Mouse (Mus musculus): ENCODE results near the gene Dlg3. TPM values are rescaled to one million over a fixed set of nuclear protein-coding genes. Genes with fewer than 3 reads are reported as not detected.

Dlg3 gene
- total and polyA plus RNA-seq, 3 experiments: 8.3 to 12.1 (median 8.4) TPM

DNA sequence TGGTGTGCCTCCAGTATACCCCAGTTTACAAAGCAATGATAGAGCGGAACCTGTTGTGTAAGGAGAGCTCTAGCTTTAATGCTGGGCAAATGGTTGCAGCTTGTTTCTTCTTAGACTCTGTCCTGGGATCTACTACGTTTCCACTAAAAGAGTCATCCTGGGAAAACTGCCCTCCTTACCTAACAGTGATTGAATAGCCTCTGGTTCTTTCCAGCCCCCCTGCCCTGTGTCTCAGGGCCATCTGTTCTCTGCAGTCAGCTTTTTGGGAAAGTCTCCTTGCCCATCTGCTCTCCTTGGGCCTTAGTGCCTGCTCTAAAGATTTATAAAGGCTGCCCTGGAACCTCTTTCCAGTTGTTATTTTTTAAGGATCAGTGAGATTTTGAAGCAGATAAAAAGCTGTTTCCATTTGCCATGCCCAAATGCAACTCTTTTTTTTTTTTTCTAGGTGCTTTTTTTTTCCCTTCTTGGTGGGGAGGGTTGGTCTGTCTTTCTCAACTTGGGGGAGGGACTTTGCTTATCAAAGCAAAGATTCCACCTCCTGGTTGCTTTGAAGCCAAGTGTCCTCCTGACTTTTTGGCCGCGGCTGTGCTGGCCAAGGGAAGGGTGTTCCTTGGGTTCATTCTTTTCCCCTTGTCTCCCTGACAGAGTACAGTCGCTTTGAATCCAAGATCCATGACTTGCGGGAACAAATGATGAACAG, 28.7 kb downstream of the Dlg3 start:
- in situ Hi-C loops (cut with MboI; ENCODE audit: low pct_ligation_motif_present, low pct_unique_long_range_greater_than_20kb, low sequenced_read_pairs): no loop called here
- Histone ChIP-seq H3K4me1 (ENCODE audit: control insufficient read depth in 1 of 2, insufficient read depth in 2 of 2) (peaks cover 0 to 18% of the 10 kb centered on the region in 2 experiments; a peak in 2 of 4 replicates), H3K36me3 (replicated peaks in 1 of 2; ENCODE audit: control insufficient read depth in 1 of 2, insufficient read depth in 1 of 2, low read length in 1 of 2) (peaks cover 3 to 30% of the 10 kb centered on the region in 2 experiments), H3K79me2 (replicated peaks; ENCODE audit: control insufficient read depth, extremely low read depth, insufficient read depth, poor library complexity, severe bottlenecking) (no peaks in the 10 kb centered on the region), H3K27ac (ENCODE audit: insufficient read depth, low read depth) (no peak overlapping the region), H3K4me2 (ENCODE audit: insufficient read depth, low read depth, poor library complexity, severe bottlenecking) (no peak overlapping the region), H3K27me3 (replicated peaks) (no peaks in the 10 kb centered on the region), H3K9me3 (replicated peaks; ENCODE audit: low read length) (no peaks in the 10 kb centered on the region), H3K4me3 (replicated peaks in 1 of 3; ENCODE audit: low read depth in 2 of 3, low read length in 2 of 3, poor library complexity in 1 of 3) (no peak overlapping the region), H3K9ac (ENCODE audit: insufficient read depth, low read depth) (no peak overlapping the region)
- dilution Hi-C loops (cut with MboI; ENCODE audit: extremely low pct_ligation_motif_present, extremely low pct_unique_long_range_greater_than_20kb, low sequenced_read_pairs): no loop called here
- no peak for DNase-seq (ENCODE audit: extremely low read depth)
- no peak for TF ChIP-seq SMC3 (IDR thresholded peaks at IDR 0.05; ENCODE audit: low read depth, low read length)
- no peak for TF ChIP-seq ZMIZ1 (IDR thresholded peaks at IDR 0.05; ENCODE audit: low read depth, low read length)
- TF ChIP-seq POLR2AphosphoS2 (IDR thresholded peaks at IDR 0.05; ENCODE audit: low read depth, low read length): no peak
- TF ChIP-seq ZKSCAN1 (IDR thresholded peaks at IDR 0.05; ENCODE audit: borderline replicate concordance, low read depth, low read length): no peak
- no peak for TF ChIP-seq EP300 (IDR thresholded peaks at IDR 0.05; ENCODE audit: low read length)

- dilution Hi-C loops (cut with MboI; ENCODE audit: extremely low pct_ligation_motif_present, extremely low pct_unique_long_range_greater_than_20kb, low sequenced_read_pairs) (no loop called here), in situ Hi-C loops (cut with MboI; ENCODE audit: low pct_ligation_motif_present, low pct_unique_long_range_greater_than_20kb, low sequenced_read_pairs) (no loop called here)
- H3K4me1 ChIP-seq (ENCODE audit: control insufficient read depth in 1 of 2, insufficient read depth in 2 of 2): peaks cover 0 to 23% of the 10 kb centered on the region in 2 experiments; a peak in 2 of 4 replicates
- no peaks in the 10 kb centered on the region for H3K9me3 ChIP-seq (replicated peaks; ENCODE audit: low read length)
- H3K9ac ChIP-seq (ENCODE audit: insufficient read depth, low read depth): no peak overlapping the region
- H3K79me2 ChIP-seq (replicated peaks; ENCODE audit: control insufficient read depth, extremely low read depth, insufficient read depth, poor library complexity, severe bottlenecking): no peaks in the 10 kb centered on the region
- no peak overlapping the region for H3K27ac ChIP-seq (ENCODE audit: insufficient read depth, low read depth)
- no peak for DNase-seq (ENCODE audit: extremely low read depth)
- H3K4me3 ChIP-seq (replicated peaks in 1 of 3; ENCODE audit: low read depth in 2 of 3, low read length in 2 of 3, poor library complexity in 1 of 3): no peak overlapping the region
- no peak for TF ChIP-seq MXI1 (IDR thresholded peaks at IDR 0.05; ENCODE audit: low read depth, low read length)
- TF ChIP-seq CHD1 (IDR thresholded peaks at IDR 0.05; ENCODE audit: low read depth, low read length): no peak
- no peak for TF ChIP-seq ETS1 (conservative IDR thresholded peaks at IDR 0.05; ENCODE audit: low read depth, low read length)
- TF ChIP-seq NELFE (IDR thresholded peaks at IDR 0.05; ENCODE audit: low read depth, low read length): no peak
- no peak for TF ChIP-seq IRF4 (IDR thresholded peaks at IDR 0.05; ENCODE audit: low read depth, low read length)
- no peak for TF ChIP-seq EP300 (IDR thresholded peaks at IDR 0.05; ENCODE audit: low read length)
- TF ChIP-seq UBTF (IDR thresholded peaks at IDR 0.05; ENCODE audit: low read depth, low read length): no peak
- no peak for TF ChIP-seq MYC (IDR thresholded peaks at IDR 0.05; ENCODE audit: low read depth, low read length)
- TF ChIP-seq JUN (IDR thresholded peaks at IDR 0.05; ENCODE audit: insufficient read depth, low read depth, low read length): no peak
- no peak for TF ChIP-seq ELF1 (IDR thresholded peaks at IDR 0.05; ENCODE audit: low read depth, low read length)
- no peak for TF ChIP-seq HCFC1 (IDR thresholded peaks at IDR 0.05; ENCODE audit: low read depth, low read length)
- no peak for TF ChIP-seq ZMIZ1 (IDR thresholded peaks at IDR 0.05; ENCODE audit: low read depth, low read length)
- no peak for TF ChIP-seq PAX5 (IDR thresholded peaks at IDR 0.05; ENCODE audit: low read length)
- TF ChIP-seq RAD21 (IDR thresholded peaks at IDR 0.05; ENCODE audit: low read depth, low read length): no peak
- TF ChIP-seq NRF1 (IDR thresholded peaks at IDR 0.05; ENCODE audit: low read depth, low read length): no peak
- no peak for TF ChIP-seq KAT2A (IDR thresholded peaks at IDR 0.05; ENCODE audit: insufficient replicate concordance, low read length)
- TF ChIP-seq BHLHE40 (IDR thresholded peaks at IDR 0.05; ENCODE audit: low read depth, low read length): no peak
- peaks cover 3 to 30% of the 10 kb centered on the region in 2 experiments for H3K36me3 ChIP-seq (replicated peaks in 1 of 2; ENCODE audit: control insufficient read depth in 1 of 2, insufficient read depth in 1 of 2, low read length in 1 of 2)
- H3K27me3 ChIP-seq (replicated peaks): no peaks in the 10 kb centered on the region
- H3K4me2 ChIP-seq (ENCODE audit: insufficient read depth, low read depth, poor library complexity, severe bottlenecking): no peak overlapping the region
Measured at GRCm38 (mm10) chrX:100796741-100797090, 29.2 kb downstream of the Dlg3 start.

Data from CH12.LX (cell line).